Mouse (Mus musculus): Measurements from ENCODE around the gene Phlda1.

- TF ChIP-seq CTCF (IDR thresholded peaks at IDR 0.05): no peak
- TF ChIP-seq POLR2A (IDR thresholded peaks at IDR 0.05; ENCODE audit: insufficient read depth, low read depth, low read length): no peak
- no peak for TF ChIP-seq EP300 (IDR thresholded peaks at IDR 0.05; ENCODE audit: insufficient read depth, low read depth, low read length)
Measured at GRCm38 (mm10) chr10:111508324-111509080, 2.4 kb downstream of the Phlda1 start.

Data from heart, adult 2 months (tissue).